Mouse (Mus musculus): ENCODE results near the gene Tfcp2l1.

Tfcp2l1 gene

GRCm38 (mm10) chr1:118658716-118659115, 31.0 kb downstream of the Tfcp2l1 start:
- DNase-seq, result no peak

- no peak for DNase-seq
Observed at GRCm38 (mm10) chr1:118660880-118661465, 33.2 kb downstream of the Tfcp2l1 start.

- DNase-seq, result no peak
Observed at GRCm38 (mm10) chr1:118663062-118663461, 35.3 kb downstream of the Tfcp2l1 start.

- DNase-seq, result no peak
Observed at GRCm38 (mm10) chr1:118667536-118667935, 39.8 kb downstream of the Tfcp2l1 start.

- DNase-seq, result no peak
Observed at GRCm38 (mm10) chr1:118672196-118672595, 44.5 kb downstream of the Tfcp2l1 start.

- DNase-seq, result no peak
Observed at GRCm38 (mm10) chr1:118674176-118674575, 46.4 kb downstream of the Tfcp2l1 start.

GRCm38 (mm10) chr1:118681980-118682379, 54.2 kb downstream of the Tfcp2l1 start:
- no peak for DNase-seq

- DNase-seq, result no peak
Observed at GRCm38 (mm10) chr1:118683686-118684085, 55.9 kb downstream of the Tfcp2l1 start.

GRCm38 (mm10) chr1:118687726-118688125, 60.0 kb downstream of the Tfcp2l1 start:
- DNase-seq, result no peak

- no peak for DNase-seq
Observed at GRCm38 (mm10) chr1:118689830-118690229, 62.1 kb downstream of the Tfcp2l1 start.

- peak; percentile 32 for DNase-seq
Observed at GRCm38 (mm10) chr1:118694436-118694835, 66.7 kb downstream of the Tfcp2l1 start.

GRCm38 (mm10) chr1:118697906-118698305, 70.2 kb downstream of the Tfcp2l1 start:
- no peak for DNase-seq

GRCm38 (mm10) chr1:118699118-118699890, 71.6 kb downstream of the Tfcp2l1 start:
- no peak for DNase-seq

GRCm38 (mm10) chr1:118699961-118700360, 72.2 kb downstream of the Tfcp2l1 start:
- DNase-seq, result no peak

GRCm38 (mm10) chr1:118711606-118712005, 83.9 kb downstream of the Tfcp2l1 start:
- DNase-seq, result no peak

- no peak for DNase-seq
Observed at GRCm38 (mm10) chr1:118716225-118716624, 88.5 kb downstream of the Tfcp2l1 start.

- DNase-seq, result no peak
Observed at GRCm38 (mm10) chr1:118718055-118718454, 90.3 kb downstream of the Tfcp2l1 start.

- DNase-seq, result no peak
Observed at GRCm38 (mm10) chr1:118719699-118720098, 92.0 kb downstream of the Tfcp2l1 start.

- DNase-seq, result no peak
Observed at GRCm38 (mm10) chr1:118720474-118721095, 92.8 kb downstream of the Tfcp2l1 start.

GRCm38 (mm10) chr1:118727075-118727474, 99.3 kb downstream of the Tfcp2l1 start:
- no peak for DNase-seq

GRCm38 (mm10) chr1:118728796-118729195, 101.1 kb downstream of the Tfcp2l1 start:
- DNase-seq, result no peak

Measured in right cerebral cortex, postnatal 4 days (tissue).